Mouse (Mus musculus): ENCODE data around the gene Cbr1.
"Not testable (repeated sequence)": the region's sequence is repeated elsewhere in the genome, so short reads cannot be mapped to it uniquely, and the experiment has no call there.

Gene Cbr1

DNA sequence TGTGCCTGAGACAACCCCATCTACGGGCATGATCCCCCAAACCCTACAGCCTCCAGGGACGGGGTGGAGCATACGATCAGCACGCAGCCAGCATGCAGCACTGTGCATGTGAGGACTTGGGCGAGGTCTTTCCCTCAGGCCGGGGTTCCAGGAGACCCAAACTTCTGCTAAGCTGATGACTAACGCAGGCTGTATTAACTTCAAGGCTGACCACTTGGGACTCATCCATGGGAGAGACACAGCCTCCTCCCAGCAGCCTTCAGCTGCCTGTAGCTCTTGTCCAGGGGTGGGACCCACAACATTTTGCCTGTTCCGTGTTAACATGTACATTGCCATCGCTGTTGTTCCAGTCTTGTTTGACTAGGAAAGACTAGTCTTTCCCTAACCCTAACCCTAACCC lies 8.1 kb upstream of the Cbr1 start:
- DNase-seq (ENCODE audit: low spot score in 2 of 2), result no peak

DNA sequence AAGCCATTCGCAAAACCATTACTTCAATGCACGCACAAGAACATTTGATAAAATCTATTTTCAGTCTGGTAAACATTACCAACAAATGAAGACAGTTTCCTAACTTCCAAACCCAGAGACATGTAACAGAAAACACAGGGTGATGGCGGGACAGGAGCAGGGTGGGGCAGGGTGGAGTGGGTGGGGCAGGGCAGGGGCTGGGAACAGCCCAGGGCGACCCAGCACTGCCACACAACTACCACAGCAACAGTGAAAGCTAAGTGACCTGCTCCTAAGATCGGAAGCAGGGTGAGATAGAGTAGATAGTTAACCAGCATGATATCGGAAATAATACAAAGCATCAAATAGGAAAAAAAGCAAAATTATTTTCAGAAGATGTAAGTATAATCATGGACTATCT lies 6.2 kb upstream of the Cbr1 start:
- no peak for DNase-seq (ENCODE audit: low spot score in 2 of 2)

DNA sequence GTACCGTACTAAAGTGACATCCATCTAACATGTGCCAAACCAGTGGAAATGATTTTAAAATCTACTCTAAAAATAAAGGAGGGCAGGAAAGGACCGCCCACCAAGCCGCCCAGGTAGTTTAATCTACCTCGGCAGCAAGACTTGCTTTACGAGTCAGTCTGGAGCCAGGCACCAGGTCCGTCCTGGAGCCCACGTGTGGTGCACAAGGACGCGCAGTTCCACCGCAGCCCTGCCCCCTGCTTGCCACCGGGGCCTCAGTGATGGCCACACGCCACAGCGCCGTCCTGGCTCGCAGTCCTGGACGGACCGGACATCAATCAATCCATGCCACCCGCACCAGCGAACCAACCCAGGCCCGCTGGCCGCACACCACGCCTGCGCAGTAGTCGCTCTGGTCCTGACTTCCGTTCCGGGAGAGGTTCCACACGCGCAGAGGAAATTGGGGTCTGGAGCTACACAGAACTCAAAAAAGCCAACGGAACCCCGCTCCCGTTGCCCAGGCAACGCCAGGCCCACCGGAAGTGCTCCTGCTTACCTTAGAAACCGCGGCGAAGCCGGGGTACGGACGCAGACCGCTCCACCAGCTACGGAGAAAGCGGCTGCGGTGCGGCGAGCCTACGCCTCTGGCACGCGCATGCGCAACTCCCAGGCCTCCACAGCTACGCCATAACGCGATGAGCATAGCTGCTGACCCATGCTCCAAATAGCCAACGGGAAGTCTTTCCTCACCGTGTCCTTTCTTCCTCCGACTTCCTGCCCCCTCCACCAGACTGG lies 2.0 kb upstream of the Cbr1 start, which contains the start of gene Setd4:
Gene Setd4 (minus strand): TSS at position 625 of the 774 bp plus-strand sequence.
- peak; percentile 93 to 94 for DNase-seq (ENCODE audit: low spot score in 2 of 2)

DNA sequence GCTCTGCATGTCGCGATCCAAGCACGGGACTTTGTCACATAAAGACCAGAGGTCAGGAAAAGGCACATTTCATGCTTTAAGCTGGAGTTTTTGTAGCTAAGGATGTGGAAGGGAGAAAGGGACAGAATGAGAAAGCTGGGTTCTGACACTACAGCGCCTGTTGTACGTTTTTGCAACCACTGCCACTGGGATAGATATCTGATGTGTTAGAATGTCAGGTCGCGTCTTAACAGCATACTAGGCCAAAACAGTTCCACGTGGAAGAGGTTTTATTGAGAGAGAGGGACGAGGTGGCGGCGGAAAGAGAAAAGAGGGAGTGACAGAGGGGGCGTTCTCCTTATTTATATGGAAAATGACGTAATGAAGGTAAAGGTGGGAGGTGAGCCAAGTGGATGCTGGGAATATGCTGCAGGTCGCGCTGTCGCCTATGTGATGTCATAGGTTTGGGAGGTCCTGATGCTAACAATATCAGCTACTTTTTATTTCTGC lies 1.1 kb upstream of the Cbr1 start:
- DNase-seq (ENCODE audit: low spot score in 2 of 2), result peak in 1 of 2 experiments; percentile 42

DNA sequence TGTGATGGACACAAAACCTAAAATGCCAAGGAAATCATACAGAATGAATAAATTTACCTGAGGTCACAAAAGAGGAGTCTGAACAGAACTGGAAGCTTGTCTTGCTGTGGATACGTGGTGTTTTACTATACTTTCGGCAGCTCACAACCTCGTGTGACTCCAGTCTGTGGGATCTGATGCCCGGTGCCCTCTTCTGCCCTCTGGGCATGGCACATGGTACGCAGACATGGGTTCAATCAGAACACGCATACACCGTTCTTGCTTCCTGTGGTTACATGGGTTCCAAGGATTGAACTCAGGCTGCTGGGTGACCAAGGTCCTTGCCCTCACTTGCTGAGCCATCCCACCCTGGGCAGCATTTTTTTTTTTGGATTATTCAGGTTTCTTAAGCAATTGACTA lies 493 bp downstream of the Cbr1 start:
- no peak for DNase-seq (ENCODE audit: low spot score in 2 of 2)

DNA sequence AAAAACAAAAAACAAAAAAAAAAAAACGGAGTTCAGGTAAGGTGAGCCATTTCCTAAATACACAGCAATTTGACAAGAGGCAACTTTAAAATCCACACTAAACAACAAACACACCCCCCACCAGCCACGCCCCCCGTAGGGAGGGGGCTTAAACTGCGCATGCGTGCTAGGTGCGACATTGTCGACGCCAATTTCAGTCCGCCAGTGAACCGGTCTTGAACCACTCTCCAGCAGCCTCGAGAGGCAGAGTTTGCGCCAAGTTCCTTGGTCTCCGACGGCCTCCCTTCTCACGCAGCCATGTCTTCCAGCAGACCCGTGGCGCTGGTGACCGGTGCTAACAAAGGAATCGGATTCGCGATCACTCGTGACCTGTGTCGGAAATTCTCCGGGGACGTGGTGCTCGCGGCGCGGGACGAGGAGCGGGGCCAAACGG lies 2.0 kb downstream of the Cbr1 start:
- peak; percentile 64 to 65 for DNase-seq (ENCODE audit: low spot score in 2 of 2)

DNA sequence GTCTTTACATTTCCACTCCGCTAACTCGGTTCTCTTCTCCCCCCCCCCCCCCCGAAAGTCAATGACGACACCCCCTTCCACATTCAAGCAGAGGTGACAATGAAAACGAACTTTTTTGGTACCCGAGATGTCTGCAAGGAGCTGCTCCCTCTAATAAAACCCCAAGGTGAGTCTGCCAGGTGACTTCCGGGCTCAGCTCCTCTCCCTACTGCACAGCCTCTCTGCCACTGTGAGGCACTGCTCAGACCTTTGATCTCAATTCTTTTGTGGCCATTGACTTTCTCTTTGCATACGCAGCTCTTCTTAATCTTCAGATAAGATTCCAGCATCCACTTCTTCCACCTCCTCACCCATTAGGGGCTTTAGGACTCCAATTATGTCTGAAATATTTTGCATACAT lies 3.1 kb downstream of the Cbr1 start:
- DNase-seq (ENCODE audit: low spot score in 2 of 2), result no peak

DNA sequence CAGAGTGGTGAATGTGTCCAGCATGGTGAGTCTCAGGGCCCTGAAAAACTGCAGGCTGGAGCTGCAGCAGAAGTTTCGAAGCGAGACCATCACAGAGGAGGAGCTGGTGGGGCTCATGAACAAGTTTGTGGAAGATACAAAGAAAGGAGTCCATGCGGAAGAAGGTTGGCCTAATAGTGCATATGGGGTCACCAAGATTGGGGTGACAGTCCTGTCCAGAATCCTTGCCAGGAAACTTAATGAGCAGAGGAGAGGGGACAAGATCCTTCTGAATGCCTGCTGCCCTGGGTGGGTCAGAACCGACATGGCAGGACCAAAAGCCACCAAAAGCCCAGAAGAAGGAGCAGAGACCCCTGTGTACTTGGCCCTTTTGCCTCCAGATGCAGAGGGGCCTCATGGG lies 4.1 kb downstream of the Cbr1 start:
- DNase-seq (ENCODE audit: low spot score in 2 of 2), result no peak

DNA sequence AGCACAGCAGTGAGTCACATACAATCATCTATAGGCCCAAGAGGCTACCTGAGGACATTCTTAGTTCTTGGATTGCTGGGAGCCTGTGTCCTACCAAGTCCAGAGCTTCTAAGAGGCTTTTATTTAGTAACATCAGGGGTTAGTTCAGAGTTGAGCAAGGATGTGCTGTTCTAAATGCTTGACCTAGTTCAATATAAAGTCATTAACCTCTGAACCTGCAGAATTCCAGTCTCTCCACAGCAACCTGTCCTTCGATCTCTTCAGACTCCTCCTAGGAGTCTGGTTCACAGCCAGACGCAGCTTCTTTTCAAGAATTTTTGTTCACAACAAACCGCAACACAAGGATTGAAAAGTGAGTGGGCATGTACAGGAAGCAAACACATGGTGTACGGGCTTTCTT lies 5.3 kb downstream of the Cbr1 start:
- DNase-seq (ENCODE audit: low spot score in 2 of 2), result no peak

DNA sequence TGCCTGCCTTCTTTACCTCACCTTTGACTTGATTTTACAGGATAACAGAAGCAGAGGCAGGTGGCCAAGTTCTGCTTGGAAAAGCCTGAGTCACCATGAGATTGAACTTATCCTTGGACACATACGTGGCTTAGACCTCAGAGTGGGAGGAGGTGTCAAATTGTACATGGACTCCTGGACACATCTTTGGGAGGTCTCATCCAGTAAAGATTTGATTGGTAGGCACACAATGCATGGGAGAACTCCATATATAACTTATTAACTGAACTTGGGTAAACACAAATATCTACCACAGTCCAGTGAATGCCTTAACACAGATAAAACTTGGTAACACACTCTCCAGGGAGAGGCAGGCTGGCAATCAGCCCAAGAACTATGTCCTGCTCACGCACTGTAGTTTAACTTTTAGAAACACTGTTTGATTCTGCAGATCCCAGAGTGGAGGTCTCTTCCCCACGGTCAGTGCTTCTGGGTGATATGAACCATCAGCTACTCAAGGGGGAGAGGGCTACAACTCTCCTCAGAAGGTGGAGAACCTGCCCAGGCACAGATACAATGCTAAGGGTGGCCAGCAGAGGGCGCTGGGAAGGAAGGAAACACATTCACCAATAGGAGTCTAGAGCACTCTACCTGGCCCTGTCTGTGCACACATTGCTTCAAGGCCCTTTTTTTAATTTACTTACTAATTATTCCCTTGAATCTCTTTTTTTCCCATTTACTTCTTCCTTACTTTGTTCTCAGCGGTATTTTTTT lies 9.6 kb downstream of the Cbr1 start:
- no peak for DNase-seq (ENCODE audit: low spot score in 2 of 2)

DNA sequence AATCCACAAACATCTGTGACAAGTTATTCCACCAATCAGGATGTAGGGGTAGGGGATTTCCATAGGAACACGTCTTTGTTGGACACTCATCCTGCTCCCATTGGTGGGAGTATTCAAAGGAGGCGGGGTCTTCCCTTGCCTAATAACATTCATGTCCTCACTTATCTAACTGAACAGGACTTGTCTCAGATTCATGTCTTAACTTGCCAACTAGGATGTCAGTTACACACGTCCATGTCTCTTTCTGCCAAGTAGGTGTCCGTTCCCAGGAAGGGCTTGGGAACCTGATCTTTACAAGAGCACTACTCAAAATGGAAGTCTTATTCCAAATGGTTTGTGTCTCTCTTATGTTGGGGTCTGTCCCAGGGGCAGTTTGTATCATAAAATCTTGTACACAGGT lies 18.1 kb downstream of the Cbr1 start:
- DNase-seq (ENCODE audit: low spot score in 2 of 2), result not testable (repeated sequence)

DNA sequence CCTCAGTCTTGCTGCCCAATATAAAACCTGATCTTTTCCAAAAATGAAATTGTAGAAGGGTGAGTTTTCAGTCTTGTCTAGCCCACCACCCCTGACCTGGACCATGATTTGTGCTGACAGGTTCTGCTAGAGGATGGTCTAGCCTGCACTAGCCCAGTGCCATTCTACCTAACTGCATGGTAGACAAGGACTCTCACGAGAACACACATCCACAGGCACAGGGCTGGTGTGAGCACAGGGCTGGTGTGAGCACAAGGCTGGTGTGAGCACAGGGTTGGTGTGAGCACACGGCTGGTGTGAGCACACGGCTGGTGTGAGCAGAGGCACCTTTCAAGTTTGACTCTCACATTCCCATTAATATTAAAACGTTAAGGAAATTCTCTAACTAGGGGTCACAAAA lies 19.0 kb downstream of the Cbr1 start:
- no peak for DNase-seq (ENCODE audit: low spot score in 2 of 2)

DNA sequence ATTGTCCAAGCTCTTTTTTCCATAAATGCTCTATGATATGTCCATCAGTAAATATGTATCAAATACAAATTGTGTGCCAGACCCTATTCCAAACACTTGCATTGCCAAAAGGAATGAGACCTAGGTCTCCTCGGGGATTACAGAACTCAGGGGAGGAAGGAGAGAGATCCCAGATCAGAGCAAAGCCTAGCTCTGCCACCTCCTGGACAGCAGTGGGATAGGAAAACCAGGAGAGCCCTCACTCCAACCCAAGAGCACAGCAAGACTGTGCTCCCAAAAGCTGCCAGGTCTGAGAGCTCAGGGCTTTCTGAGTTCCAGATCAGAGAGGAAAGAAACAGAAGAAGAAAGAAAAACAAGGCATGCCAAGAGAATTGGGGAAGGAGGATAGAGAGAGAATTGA lies 21.1 kb downstream of the Cbr1 start:
- no peak for DNase-seq (ENCODE audit: low spot score in 2 of 2)

DNA sequence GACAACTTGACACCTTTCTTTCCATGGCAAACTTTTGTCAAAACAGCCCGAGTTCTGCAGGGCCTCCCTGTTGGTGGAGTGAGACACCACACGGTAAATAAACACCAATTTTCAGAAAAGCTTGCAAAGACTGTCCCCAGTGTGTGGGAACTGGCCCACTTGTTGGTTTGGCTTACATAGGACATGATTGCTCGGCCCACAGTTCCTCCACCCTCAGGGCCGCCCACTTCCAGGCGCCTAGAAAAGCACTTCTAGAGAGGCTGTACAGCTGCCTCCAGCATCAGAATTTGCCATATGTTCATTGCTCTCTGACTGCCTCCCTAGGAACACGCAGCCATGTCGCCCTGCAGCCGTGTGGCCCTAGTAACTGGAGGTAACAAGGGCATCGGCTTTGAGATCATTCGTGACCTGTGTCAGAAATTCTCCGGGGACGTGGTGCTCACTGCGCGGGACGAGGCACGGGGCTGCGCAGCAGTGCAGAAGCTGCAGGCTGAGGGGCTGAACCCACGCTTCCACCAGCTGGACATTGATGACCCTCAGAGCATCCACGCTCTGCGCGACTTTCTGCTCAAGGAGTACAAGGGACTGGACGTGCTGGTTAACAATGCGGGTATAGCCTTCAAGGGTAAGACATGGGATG lies 22.2 kb downstream of the Cbr1 start, which contains the start of gene Gm5678:
Gene Gm5678 (plus strand): TSS at position 337 of the 640 bp plus-strand sequence.
- peak; percentile 58 to 78 for DNase-seq (ENCODE audit: low spot score in 2 of 2)

DNA sequence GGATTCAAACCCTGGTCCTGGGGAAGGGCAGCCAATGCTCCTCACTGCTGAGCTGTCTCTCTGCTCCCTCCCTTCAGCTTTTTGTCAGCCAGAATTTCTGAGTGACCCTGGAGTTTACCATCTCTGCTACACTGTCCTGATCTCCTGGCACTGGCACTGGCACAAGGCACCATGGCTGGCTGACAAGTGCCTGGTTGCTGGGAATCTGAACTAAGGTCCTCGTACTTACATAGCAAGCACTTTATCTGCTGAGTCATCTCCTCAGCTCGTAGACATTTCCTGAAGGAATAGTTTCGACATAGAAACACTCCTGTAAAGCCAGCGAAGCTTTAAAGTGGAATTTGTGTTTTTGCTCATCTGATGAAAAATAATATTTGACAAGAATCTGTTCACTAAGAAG lies 38.4 kb downstream of the Cbr1 start:
- no peak for DNase-seq (ENCODE audit: low spot score in 2 of 2)

DNA sequence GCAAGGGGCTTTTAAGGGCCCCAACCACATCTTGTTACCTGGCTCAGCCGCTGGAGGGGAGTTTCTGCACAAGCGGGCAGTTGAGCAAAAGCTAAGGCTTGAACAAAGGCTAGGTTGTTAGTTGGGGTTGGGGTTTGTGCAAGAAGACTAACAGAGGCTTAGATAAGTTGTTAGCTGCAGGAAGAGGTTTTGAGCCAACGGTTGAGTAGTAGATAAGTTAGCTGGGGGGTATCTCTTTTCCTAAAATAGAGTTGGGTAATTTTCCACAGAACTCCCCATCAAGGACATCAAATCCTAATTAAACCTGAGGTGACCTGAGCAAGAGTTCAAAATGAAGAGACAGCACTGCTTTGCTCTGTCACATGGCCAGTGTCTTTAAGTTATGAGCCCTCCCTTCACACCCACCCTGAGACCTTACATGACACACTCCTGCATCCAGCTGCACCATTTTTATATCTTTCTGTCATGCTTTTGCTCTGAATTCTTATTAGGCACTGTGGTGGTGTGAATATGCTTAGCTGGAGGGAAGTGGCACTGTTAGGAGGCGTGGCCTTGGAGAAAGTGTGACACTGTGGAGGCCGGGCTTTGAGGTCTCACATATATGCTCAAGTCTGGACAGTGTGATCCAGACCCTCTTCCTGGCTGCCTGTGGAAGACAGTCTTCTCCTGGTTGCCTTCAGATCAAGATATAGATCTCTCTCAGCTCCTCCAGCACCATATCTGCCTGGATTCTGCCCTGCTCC lies 43.0 kb downstream of the Cbr1 start:
- DNase-seq (ENCODE audit: low spot score in 2 of 2), result no peak

Data from right cerebral cortex, postnatal 36 days (tissue).